Mouse (Mus musculus): Measurements from ENCODE around the gene Smim7.

DNA sequence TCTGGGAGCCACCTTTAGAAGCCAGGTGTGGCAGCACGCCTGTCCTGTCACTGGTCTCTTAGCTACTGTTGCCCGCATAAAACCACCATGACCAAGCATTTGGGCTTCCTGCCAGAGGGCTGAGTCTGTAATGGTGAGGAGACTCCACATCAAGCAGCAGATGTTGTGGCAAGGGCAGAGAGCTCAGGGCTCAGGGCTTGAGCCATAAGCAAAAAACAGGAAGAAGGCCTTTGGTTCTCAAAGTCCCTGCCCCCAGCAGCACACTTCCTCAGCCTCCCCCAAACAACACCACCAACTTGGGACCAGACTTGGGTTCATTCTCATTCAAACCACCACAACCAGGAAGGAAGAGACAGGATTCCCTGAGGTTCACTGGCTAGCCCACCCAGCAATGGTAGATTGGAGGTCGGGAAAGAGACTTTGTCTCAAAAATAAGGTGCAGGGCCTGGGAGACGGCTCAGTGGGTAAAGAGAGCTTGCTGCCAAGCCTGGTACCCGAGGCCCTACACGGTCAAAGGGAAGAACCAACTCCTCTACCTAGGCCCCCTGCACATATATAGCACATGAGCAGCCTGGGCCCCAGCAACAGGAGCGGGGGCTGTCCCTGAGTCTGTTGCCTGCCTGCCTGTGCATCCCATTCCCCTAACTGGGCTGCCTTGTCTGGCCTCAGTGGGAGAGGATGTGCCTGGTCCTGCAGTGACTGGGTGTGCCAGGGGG is 12.3 kb upstream of the Smim7 start:
- TF ChIP-seq POLR2A (IDR thresholded peaks at IDR 0.05; ENCODE audit: low read depth, low read length) (no peak), CTCF (conservative IDR thresholded peaks at IDR 0.05; ENCODE audit: insufficient read depth, insufficient read length, low read depth, low read length) (no peak)
